Mouse (Mus musculus) testis, postnatal 10 days (tissue): ENCODE data around the gene Mcub.

Source experiments
- DNase-seq: peaks from one replicate; pipeline ENCODE4 v3.0.0; 2021; ENCODE audit warnings: low spot score

Mcub gene

DNA sequence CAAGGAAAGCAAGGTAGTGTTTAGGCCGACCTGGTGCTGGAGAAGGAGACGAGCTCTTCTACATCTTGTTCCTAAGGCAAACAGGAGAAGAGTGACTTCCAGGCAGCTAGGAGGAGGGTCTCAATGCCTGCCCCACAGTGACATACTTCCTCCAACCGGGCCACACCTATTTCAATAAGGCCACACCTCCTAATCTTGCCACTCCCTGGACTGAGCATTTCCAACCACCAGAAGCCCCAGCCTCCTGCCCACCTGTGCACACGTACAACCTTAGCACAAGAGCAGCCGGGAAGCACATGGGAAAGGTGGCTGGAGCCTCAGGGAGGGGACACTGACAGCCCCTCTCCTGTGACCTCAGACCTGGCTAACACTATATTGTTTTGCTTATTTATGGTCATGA, 78.0 kb downstream of the Mcub start:
- DNase-seq: no peak

DNA sequence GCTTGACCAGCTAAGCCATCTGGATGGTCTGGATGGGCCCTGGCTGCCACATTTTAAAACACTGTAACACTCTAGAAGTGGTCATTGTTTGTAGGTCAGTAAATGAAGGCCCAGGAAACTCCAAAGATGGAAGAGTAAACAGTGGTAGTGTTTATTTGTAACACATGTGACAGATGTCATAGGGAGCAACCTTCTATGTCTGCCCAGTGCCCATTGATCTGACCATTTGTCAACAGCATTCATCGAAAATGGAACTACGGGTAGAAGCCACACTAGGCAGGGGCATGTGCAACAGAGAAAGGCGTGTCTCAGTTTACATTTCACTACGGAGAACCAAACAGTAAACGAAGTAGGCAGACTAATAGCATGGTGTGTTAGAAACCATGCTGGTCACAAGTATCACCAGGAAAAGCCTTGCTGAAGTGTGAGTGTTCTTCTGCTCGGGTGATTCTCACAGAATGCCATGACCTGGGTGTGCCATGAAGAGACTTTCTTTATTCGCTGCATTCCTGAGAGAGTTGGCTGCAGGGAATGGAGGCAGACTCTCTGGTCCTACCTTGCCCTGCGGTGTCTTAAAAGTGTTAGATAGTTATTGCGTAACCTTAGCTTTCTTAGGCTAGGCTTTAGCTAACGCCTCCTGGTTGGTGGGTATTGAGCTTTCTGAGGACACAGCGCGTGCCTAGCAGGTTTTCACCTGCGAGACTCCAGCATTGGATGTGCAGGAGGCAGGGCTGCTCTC, 82.1 kb downstream of the Mcub start:
- no peak for DNase-seq

DNA sequence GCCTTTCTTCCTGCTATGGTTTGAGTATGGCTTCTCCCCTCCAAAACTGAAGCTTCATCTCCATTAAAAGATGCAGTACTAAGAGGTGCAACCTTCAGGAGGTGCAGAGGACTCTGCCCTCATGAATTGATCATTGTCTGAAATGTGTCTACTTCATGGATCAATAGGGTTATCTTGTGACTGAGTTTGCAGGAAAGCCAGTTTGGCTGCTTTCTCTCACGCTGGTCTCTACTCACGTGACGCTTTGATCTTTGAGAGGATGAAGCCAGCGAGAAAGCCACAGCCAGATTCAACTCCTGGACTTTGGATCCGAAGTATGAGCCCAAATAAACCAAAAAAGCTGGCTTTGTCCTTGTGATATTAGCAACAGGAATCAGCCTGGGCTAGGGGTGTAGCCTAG, 83.6 kb downstream of the Mcub start:
- no peak for DNase-seq

DNA sequence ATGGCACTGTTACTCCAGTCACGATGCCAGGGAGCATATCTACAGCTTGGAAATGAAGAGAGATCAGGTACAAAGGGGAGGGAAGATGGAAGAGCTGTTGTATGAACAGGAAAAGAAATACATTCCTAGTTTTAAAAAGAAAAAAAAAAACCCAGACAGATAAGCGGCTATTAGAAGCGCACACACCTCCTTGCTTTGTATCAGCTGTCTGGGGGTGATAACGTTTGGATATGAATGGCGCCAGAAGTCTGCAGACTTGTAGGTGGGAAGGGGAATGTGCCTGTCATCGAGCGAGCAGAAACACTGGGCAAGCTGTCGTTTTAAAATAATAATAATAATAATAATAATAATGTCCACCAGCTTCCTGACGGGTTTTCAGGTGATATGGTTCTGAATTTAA, 84.4 kb downstream of the Mcub start:
- no peak for DNase-seq

DNA sequence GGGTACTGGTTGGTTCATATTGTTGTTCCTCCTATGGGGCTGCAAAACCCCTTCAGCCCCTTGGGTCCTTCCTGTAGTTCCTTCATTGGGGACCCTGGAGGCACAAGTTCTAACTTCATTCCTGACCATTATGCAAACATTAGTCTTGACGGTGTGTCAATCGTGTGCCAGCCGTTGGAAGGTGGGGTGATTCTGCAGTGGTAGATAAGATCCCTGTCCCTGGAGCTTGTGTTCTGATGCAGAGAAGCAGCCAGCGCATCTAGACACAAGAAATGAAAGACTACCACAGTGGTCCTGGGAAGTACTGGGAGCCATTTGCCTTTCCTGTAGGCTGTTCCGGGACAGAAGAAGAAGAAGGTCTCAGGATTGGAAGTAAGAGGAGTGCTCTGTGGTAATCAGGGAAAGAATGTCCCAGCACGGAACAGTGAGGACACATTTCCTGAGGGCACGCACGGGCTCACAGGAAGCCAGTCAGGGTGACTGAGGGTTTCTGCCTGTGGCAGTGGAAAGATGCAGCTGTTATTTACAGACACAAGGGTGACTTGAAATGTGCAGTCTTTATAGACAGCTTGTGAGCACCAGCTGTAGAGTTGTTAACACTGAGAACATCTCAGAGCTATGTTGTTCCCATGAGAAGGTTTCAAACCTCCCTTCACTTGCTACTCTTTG, 88.9 kb downstream of the Mcub start:
- no peak for DNase-seq

DNA sequence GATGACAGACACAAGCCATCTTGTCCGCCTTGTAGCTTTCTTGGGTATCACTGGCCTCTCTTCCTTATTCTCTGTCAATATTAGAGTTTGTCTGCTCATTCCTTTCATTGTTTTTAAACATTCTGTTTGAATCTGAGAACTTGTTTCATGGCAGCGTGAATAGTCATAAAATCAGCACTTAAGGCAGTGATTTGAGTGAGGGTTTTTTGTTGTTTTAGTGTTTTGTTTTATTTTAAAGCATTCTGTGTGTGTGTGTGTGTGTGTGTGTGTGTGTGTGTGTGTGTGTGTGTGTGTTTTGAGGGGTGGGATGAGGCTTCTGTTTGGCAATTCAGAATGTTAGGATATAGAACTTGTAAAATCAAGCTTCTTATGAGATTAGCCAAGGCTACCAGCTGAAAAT, 90.1 kb downstream of the Mcub start:
- DNase-seq: no peak

DNA sequence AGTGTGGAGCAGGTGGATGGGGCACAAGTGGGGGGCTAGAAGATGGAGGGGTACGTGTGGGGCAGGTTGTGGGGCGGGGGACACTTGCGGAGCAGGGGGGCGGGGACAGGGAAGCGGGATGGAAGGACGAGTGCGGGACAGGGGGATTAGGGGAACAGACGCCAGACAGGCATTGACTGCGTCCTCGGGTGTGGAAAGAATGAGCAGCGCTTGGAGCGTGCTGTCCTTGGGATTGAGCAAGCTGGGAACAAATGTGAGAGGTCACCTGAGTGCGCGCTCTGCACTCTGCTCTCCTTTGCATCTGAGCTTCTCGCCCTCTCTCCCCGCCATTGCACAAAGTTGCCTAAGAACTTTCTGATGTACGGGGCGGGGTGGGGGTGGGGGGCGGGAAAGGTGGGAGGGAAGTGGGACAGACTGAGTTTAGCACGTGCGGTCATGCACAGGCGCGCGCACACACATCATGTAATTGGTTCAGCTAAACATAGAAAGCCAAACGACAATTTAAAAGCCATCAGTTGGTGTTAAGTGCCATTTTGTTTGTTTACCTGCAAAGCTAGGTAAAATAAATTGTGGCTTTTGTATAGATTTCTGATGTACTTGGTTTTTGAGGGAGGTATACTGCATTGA, 90.8 kb downstream of the Mcub start:
- DNase-seq: peak; percentile 60

DNA sequence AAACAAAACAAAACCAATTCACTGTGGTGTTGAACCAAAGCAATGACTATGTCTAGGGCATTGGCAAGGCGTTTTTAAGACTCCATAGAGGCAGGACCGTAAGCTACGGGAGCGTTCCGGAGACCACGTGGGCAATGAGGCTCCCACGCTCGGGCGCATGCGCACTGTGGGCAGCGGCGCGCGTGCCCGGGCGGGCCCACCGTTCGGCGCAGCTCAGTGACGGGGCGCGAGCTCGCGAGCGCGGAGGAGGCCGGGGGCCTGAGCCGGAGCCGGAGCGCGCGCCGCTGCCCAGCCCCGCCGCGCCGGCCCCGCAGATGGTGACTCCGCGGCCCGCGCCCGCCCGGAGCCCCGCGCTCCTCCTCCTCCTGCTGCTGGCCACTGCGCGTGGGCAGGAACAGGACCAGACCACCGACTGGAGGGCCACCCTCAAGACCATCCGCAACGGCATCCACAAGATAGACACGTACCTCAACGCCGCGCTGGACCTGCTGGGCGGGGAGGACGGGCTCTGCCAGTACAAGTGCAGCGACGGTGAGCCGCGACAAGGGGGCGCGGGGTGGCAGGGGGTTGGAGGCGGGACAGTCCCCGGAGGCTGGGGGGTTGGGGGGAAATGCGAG, 91.5 kb downstream of the Mcub start, which contains the start of gene Pla2g12a:
TSS of gene Pla2g12a (plus strand) at position 202 of the 617 bp plus-strand sequence.
- peak; percentile 96 for DNase-seq

DNA sequence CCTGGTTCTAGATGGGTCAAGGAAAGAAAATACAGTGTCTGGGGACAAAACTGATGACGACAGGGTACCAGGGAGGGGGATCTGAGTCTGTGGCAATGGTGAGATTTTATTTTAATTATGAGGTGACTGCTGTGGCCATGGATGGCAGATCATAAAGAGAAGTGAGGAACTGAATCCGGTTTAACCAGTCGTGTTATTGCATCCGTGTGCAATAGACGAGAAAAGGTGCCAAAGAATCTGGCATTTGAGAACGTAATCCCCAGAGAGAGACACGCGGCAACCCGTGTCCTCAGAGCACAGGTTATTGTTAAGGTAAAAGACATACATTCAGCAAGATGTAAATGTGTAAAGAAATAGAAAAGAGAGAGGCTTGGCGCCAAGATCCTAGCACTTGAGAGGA, 92.7 kb downstream of the Mcub start:
- no peak for DNase-seq
